Mouse (Mus musculus): ENCODE data around the gene Bmper. TPM values are rescaled to one million over a fixed set of nuclear protein-coding genes. Genes with fewer than 3 reads are reported as not detected.

The Bmper gene
- polyA plus RNA-seq, 1 experiment from 2014 or later: 27.0 TPM

- DNase-seq (ENCODE audit: low spot score) (no peak), ATAC-seq (no peak)
- Histone ChIP-seq H3K4me3 (ENCODE audit: low read depth, low read length) (no peak overlapping the region), H3K4me2 (replicated peaks; ENCODE audit: low read depth, low read length) (no peak overlapping the region), H3K9ac (replicated peaks; ENCODE audit: low read depth) (no peak overlapping the region), H3K27ac (ENCODE audit: low read length) (no peak overlapping the region), H3K4me1 (ENCODE audit: insufficient read depth, low read depth, low read length) (no peaks in the 10 kb centered on the region), H3K27me3 (replicated peaks; ENCODE audit: insufficient read depth, low read length) (no peaks in the 10 kb centered on the region), H3K9me3 (ENCODE audit: low read length) (no peaks in the 10 kb centered on the region), H3K36me3 (ENCODE audit: insufficient read depth, low read length) (no peaks in the 10 kb centered on the region)
- TF ChIP-seq EP300 (IDR thresholded peaks at IDR 0.05): no peak
- 81% methylated on average over 3 of the region's 3 CpGs for WGBS
Observed at GRCm38 (mm10) chr9:23433238-23433637, 210.4 kb downstream of the Bmper start.

- TF ChIP-seq EP300 (IDR thresholded peaks at IDR 0.05) (no peak), CTCF (IDR thresholded peaks at IDR 0.05) (no peak)
- no peaks in the 10 kb centered on the region for H3K36me3 ChIP-seq (ENCODE audit: insufficient read depth, low read length)
- H3K4me1 ChIP-seq (ENCODE audit: insufficient read depth, low read depth, low read length): no peaks in the 10 kb centered on the region
- no peak for ATAC-seq
- no peaks in the 10 kb centered on the region for H3K9me3 ChIP-seq (ENCODE audit: low read length)
- H3K4me3 ChIP-seq (ENCODE audit: low read depth, low read length): no peak overlapping the region
- no peak overlapping the region for H3K4me2 ChIP-seq (replicated peaks; ENCODE audit: low read depth, low read length)
- no peak overlapping the region for H3K27ac ChIP-seq (ENCODE audit: low read length)
- no peaks in the 10 kb centered on the region for H3K27me3 ChIP-seq (replicated peaks; ENCODE audit: insufficient read depth, low read length)
- 77% methylated on average over 6 of the region's 6 CpGs for WGBS
- H3K9ac ChIP-seq (replicated peaks; ENCODE audit: low read depth): no peak overlapping the region
- no peak for DNase-seq (ENCODE audit: low spot score)
Observed at GRCm38 (mm10) chr9:23436751-23437150, 213.9 kb downstream of the Bmper start.

GRCm38 (mm10) chr9:23438662-23439061 lies 215.8 kb downstream of the Bmper start:
- no peak for ATAC-seq
- Histone ChIP-seq H3K36me3 (ENCODE audit: insufficient read depth, low read length) (no peaks in the 10 kb centered on the region), H3K4me1 (ENCODE audit: insufficient read depth, low read depth, low read length) (no peaks in the 10 kb centered on the region), H3K9me3 (ENCODE audit: low read length) (no peaks in the 10 kb centered on the region), H3K27me3 (replicated peaks; ENCODE audit: insufficient read depth, low read length) (no peaks in the 10 kb centered on the region), H3K27ac (ENCODE audit: low read length) (no peak overlapping the region), H3K4me3 (ENCODE audit: low read depth, low read length) (no peak overlapping the region), H3K9ac (replicated peaks; ENCODE audit: low read depth) (no peak overlapping the region), H3K4me2 (replicated peaks; ENCODE audit: low read depth, low read length) (no peak overlapping the region)
- 72% methylated on average over 9 of the region's 9 CpGs for WGBS
- DNase-seq (ENCODE audit: low spot score): no peak
- no peak for TF ChIP-seq CTCF (IDR thresholded peaks at IDR 0.05)

DNA sequence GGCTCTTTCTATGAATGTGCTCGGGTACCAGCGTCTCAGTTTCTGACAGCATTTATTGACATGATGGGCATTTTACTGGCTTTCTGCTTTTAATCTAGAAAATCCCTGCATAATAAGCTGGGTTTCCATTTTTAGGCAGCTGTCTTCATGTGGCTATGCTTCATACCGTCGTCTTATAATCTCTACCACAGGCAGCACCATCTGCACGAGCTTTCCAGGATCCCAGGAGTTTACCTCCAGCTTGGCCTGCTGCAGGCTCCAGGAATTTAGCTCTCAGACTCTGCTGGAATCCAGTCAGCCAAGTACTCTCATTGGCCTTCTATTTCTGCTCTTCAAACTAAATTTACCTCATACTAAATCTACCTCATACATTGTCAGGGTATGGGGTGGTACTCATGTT lies 219.3 kb downstream of the Bmper start:
- Histone ChIP-seq H3K4me3 (ENCODE audit: low read depth, low read length) (no peak overlapping the region), H3K27ac (ENCODE audit: low read length) (no peak overlapping the region), H3K4me1 (ENCODE audit: insufficient read depth, low read depth, low read length) (no peaks in the 10 kb centered on the region)

GRCm38 (mm10) chr9:23444975-23445374 lies 222.1 kb downstream of the Bmper start:
- Histone ChIP-seq H3K36me3 (ENCODE audit: insufficient read depth, low read length) (no peaks in the 10 kb centered on the region), H3K4me3 (ENCODE audit: low read depth, low read length) (no peak overlapping the region), H3K9me3 (ENCODE audit: low read length) (no peaks in the 10 kb centered on the region), H3K27me3 (replicated peaks; ENCODE audit: insufficient read depth, low read length) (no peaks in the 10 kb centered on the region), H3K4me2 (replicated peaks; ENCODE audit: low read depth, low read length) (no peak overlapping the region), H3K27ac (ENCODE audit: low read length) (no peak overlapping the region), H3K9ac (replicated peaks; ENCODE audit: low read depth) (no peak overlapping the region), H3K4me1 (ENCODE audit: insufficient read depth, low read depth, low read length) (no peaks in the 10 kb centered on the region)
- ATAC-seq (no peak), DNase-seq (ENCODE audit: low spot score) (no peak)
- 86% methylated on average over 4 of the region's 4 CpGs for WGBS
- TF ChIP-seq EP300 (IDR thresholded peaks at IDR 0.05): no peak
- TF ChIP-seq CTCF (IDR thresholded peaks at IDR 0.05): no peak

More for the DNA sequence above, 219.3 kb downstream of the Bmper start:
- no peak overlapping the region for H3K4me2 ChIP-seq (replicated peaks; ENCODE audit: low read depth, low read length)
- 54% methylated on average over 5 of the region's 5 CpGs for WGBS
- no peak overlapping the region for H3K9ac ChIP-seq (replicated peaks; ENCODE audit: low read depth)
- H3K27me3 ChIP-seq (replicated peaks; ENCODE audit: insufficient read depth, low read length): no peaks in the 10 kb centered on the region
- DNase-seq (ENCODE audit: low spot score) (no peak), ATAC-seq (no peak)
- TF ChIP-seq EP300 (IDR thresholded peaks at IDR 0.05): no peak
- TF ChIP-seq CTCF (IDR thresholded peaks at IDR 0.05): no peak
- H3K36me3 ChIP-seq (ENCODE audit: insufficient read depth, low read length): no peaks in the 10 kb centered on the region
- no peaks in the 10 kb centered on the region for H3K9me3 ChIP-seq (ENCODE audit: low read length)

DNA sequence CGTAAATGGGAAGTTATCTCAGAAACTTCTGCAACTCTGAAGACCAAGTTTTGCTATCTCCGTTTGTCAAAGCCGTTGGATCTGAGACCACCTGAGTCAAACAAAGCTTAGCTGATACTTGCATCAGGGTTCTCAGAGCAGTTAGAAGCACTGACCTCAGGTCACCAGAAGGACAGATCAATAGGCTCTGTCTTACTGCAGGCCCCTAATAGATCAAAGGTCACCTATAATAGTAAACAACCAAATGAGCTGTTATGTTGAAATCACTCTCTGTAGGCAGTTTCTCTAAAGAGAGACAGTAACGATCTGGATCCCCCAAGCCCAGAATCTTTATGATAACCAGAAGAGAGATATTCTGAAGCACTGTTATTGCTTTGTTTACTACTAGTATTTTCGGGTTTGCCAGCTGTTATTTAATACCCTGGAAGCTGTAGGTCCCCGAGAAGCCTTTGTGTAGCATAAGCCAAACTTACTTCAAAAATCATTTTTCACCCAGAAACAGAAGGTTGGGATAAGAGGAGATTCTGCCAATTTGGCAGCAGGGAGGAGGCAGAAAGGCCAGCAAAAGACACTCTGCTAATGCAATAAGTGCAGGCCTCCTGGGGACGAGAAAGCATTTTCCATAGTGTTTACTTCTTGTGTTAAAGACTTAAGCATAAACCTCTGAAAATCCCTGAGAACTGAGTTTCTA lies 224.5 kb downstream of the Bmper start:
- ATAC-seq: no peak
- DNase-seq (ENCODE audit: low spot score): peak; percentile 27

More for the DNA sequence above, 224.5 kb downstream of the Bmper start:
- H3K9me3 ChIP-seq (ENCODE audit: low read length): no peaks in the 10 kb centered on the region
- H3K4me3 ChIP-seq (ENCODE audit: low read depth, low read length): no peak overlapping the region
- WGBS: 42% methylated on average over 7 of the region's 7 CpGs
- H3K36me3 ChIP-seq (ENCODE audit: insufficient read depth, low read length): no peaks in the 10 kb centered on the region
- H3K4me1 ChIP-seq (ENCODE audit: insufficient read depth, low read depth, low read length): no peaks in the 10 kb centered on the region
- no peak overlapping the region for H3K9ac ChIP-seq (replicated peaks; ENCODE audit: low read depth)
- H3K4me2 ChIP-seq (replicated peaks; ENCODE audit: low read depth, low read length): no peak overlapping the region
- no peak for TF ChIP-seq EP300 (IDR thresholded peaks at IDR 0.05)
- no peak for TF ChIP-seq CTCF (IDR thresholded peaks at IDR 0.05)
- no peaks in the 10 kb centered on the region for H3K27me3 ChIP-seq (replicated peaks; ENCODE audit: insufficient read depth, low read length)
- H3K27ac ChIP-seq (ENCODE audit: low read length): no peak overlapping the region

All from lung, postnatal 0 days (tissue).